Mouse (Mus musculus) E14TG2a.4 (cell line): Measurements from ENCODE around the gene Amdhd1.

Experiments
- CTCF ChIP-seq: conservative IDR thresholded peaks from 2 replicates; pipeline ENCODE4 v1.5.1; 2014; ENCODE audit warnings: low read length
- POU5F1 ChIP-seq: IDR thresholded peaks from 2 replicates; pipeline ENCODE4 v1.6.1; 2014; ENCODE audit warnings: low read length, borderline replicate concordance

GRCm38 (mm10) chr10:93488066-93488827 lies 51.6 kb downstream of the Amdhd1 start, which contains the start of gene Hal:
- TF ChIP-seq CTCF (no peak), POU5F1 (no peak)
